Mouse (Mus musculus) spleen, adult 12 weeks (tissue): Measurements from ENCODE around the gene Amz2.

Experiments
- DNase-seq: peaks from one replicate; pipeline ENCODE4 v3.0.0; 2022; ENCODE audit warnings: low spot score

Gene Amz2

DNA sequence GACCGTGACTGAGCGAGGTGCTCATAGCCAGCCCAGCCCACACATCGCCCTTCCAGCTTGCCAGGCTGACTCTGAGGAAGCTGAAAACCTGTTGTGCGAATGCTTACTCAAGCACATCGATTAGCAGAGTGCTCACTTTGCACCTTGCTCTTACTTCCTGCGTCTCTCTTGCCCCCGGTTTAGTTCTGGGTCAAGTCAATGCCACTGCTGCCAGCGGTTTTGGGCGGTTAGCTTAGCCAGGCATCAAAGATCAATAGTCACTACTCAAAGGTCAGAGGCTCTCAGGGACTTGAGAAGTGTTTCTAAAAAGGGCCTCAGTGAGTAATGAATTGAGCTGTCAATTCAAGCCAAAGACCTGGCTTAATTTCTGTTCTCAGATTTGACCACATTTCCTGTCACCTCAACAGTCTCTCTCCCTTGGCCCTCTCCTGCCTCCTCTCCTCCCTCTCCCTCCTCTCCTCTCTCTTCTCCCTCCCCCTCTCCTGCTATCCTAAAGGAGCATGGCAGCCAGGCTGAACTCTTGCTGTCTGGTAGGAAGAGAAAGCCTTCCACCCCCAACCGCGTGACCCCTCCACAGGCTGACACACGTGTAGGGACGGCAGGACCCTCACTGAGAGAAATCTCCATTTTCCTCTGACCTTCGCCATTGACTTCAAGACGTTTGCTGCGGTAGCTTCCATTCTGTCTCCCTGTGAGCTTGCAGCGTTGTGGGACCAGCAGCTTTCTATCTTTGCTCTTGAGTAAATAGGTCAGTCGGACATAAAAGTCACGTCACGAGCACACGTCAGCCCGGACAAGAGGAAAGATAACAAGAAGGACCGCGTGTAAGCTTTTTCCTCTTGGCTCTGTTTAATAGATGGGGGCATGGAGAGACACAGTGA lies 69.4 kb downstream of the Amz2 start:
- peak; percentile 21 for DNase-seq

DNA sequence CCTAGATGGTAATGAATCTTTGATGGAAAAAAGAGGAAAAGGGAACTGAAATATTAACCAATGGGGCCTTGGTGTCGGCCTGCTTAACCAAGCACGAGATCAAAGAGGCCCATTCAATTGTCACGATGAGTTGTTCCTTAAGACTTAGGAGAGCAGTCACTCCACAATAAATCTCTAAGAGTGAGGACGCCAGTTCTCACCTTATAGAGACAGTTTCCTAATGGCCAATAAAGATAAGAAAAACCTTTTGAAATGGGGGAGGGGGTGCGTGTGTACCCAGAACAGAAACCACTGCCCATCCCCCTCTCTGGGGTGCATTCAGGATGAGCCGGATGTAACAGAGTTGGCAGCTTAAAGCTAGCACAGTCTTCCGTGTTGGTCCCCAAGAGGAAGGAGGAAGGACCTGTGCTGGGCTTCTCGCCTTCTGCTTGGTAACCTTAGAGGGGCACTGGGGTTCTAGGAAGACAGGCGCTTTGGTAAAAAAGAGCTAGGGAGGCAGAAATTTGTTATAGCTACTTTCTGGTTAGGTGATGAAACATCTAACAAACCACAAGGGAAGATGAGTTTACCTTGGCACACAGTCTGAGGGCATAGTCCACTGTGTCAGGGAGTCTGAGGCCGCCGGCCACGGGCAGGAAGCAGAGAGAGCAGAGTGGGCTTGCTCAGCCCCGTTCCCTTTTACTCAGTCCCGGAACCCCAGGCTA lies 70.2 kb downstream of the Amz2 start:
- peak; percentile 21 for DNase-seq

GRCm38 (mm10) chr11:109496475-109496993 lies 70.8 kb downstream of the Amz2 start:
- DNase-seq = no peak

GRCm38 (mm10) chr11:109496996-109497714 lies 71.4 kb downstream of the Amz2 start:
- DNase-seq = no peak

DNA sequence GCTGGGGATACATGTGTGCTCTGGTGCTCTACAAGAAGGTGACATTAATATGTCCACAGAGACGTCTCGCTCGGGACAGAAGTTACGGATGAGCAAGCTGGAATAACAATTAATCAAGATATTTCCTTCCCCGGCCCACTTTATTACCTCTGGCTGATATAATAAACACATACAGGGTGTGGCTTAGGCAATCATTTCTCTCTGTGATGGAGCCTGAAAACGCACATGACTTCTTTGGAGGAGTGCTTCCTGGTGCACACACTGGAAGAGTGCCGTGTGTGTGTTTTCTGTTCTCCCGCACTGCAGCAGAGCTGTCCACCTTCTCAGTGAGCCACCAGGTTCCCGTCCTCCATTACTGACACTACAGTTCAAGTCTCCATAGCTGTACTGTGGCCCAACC lies 72.2 kb downstream of the Amz2 start:
- no peak for DNase-seq

GRCm38 (mm10) chr11:109500206-109500605 lies 74.5 kb downstream of the Amz2 start:
- no peak for DNase-seq
